Mouse (Mus musculus) lung, adult 2 months (tissue): ENCODE measurements around the gene Snai3.

Experiments
- CTCF ChIP-seq: fragments of 200-500 bp; IDR thresholded peaks from 2 replicates; pipeline ENCODE4 v1.5.1; 2011; ENCODE audit warnings: mild to moderate bottlenecking, low read length, control low read depth; ENCODE audit not compliant: insufficient read depth
- POLR2A ChIP-seq: fragments of 200-500 bp; IDR thresholded peaks from 2 replicates; pipeline ENCODE4 v1.6.1; 2011; ENCODE audit warnings: low read depth, mild to moderate bottlenecking, control low read depth, low read length, borderline replicate concordance; ENCODE audit errors: extremely low read depth

- no peak for TF ChIP-seq CTCF
- TF ChIP-seq POLR2A = no peak
Observed at GRCm38 (mm10) chr8:122474951-122475560, 14.5 kb upstream of the Snai3 start.
